Mouse (Mus musculus) adrenal gland, adult 18-20 months (tissue): Measurements from ENCODE around the gene Tesmin. TPM values are rescaled to one million over a fixed set of nuclear protein-coding genes. Genes with fewer than 3 reads are reported as not detected.

Experiments
- DNase-seq, 2 experiments: peaks; one replicate each; pipeline ENCODE4 v3.0.0; 2021 to 2022; ENCODE audit warnings: low spot score in 2 of 2
- total RNA-seq, 2 experiments: library from RNA; stranded (reverse); gene quantifications; 1 replicate in 1 of 2; 2 replicates in 1 of 2; pipeline ENCODE4 v1.2.3; 2021

Tesmin gene
- total RNA-seq, 2 experiments from 2014 or later, result 0.17 to 0.26 TPM

- DNase-seq, result no peak
Observed at GRCm38 (mm10) chr19:3392384-3392783, 3.7 kb downstream of the Tesmin start.

DNA sequence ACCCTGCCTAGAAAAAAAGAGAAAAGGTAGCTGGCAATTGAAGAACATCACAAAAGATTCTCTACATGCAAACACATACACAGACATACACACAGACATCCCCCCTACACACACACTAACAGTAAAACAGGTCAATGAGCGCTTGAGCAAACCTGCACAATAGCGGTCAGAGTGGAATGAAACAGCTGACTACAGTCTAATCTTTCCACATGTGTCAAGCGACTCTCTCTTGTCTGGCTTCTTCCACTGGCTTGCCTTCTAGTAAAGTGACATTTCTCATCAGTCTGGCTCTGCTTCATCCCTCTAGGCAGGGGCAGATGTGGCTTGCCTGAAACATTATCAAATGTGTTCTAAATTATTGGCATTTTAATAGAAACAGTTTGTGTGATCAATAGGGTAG is 5.6 kb downstream of the Tesmin start:
- no peak for DNase-seq

- DNase-seq, result no peak
Observed at GRCm38 (mm10) chr19:3400057-3400456, 11.4 kb downstream of the Tesmin start.

DNA sequence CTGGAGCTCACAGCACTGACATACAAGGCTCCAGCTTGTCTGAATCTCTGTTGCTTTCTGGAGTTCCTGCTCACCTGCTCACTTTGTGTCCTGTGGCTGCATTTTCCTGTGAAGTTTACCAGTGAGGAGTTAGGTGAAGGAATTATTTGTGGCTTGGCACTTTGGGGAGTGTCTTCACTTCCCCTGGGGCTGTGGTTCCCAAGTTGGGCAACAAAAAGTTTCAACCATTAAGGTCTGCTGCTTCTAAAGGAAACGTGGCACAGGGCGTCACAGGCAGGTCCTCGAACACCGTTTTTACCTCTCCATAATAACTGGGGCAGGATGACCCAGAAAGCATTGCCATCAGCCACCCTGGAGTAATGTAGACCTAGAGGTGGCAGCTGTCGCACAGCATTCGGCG is 12.8 kb downstream of the Tesmin start:
- no peak for DNase-seq

DNA sequence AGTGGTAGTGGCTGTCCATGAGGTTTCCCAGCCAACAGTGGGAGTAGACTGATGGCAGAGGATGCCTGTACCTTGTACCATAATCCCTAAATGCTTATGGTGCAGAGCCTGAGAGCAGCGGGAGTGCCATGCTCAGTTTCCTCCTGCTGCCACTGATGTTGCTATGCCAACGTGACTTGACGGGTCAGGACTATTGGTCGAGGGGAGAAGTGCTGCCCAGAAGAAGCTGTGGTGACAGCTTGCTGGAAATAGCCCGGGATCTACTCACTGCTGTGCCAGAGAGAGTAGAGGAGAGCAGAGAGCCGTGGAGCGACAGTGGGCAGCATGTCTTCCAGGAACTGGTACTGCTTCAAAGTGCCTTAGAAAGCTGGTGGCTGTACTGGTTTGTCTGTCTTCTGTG is 13.3 kb downstream of the Tesmin start:
- no peak for DNase-seq

GRCm38 (mm10) chr19:3402390-3402789 is 13.7 kb downstream of the Tesmin start:
- DNase-seq, result no peak

GRCm38 (mm10) chr19:3404030-3404429 is 15.4 kb downstream of the Tesmin start:
- DNase-seq, result no peak

DNA sequence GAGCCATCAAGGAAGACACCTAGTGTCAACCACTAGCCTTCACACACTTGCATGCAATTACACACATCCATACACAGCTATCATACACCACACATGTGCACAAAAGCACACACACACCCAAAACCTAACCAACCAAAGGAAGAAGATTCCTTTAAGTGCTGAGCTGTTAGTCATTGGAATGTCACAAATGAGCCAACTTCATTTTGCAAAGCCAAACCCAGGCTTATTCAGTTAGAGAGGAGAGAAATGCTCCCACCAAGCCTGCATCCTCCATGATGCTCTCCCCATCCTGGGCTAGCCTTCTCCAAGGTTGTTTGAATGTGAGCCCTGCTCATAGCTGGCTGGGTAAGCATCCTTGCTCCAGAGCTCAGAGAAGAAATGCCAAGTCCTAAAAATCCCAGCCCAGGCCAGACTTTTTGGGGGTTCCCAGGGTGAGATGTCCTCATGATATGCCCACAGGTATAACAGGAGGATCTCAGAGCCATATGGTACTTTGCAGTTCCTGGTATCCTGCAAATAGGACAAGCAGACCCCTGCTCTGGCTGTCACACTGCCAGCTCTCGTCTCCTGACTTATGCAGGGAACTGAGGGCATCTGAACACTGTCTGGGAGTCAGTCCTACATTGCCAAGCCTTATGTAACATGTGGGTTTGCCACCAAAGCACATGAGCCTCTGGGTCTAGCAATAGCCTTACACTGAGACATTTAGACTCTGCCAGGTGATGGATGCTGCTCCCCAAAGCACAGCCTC is 17.0 kb downstream of the Tesmin start:
- no peak for DNase-seq

- peak; percentile 36 for DNase-seq
Observed at GRCm38 (mm10) chr19:3414268-3414733, 25.6 kb downstream of the Tesmin start, which contains the start of gene Gal. TSS of gene Gal (minus strand) at chr19:3414544.

DNA sequence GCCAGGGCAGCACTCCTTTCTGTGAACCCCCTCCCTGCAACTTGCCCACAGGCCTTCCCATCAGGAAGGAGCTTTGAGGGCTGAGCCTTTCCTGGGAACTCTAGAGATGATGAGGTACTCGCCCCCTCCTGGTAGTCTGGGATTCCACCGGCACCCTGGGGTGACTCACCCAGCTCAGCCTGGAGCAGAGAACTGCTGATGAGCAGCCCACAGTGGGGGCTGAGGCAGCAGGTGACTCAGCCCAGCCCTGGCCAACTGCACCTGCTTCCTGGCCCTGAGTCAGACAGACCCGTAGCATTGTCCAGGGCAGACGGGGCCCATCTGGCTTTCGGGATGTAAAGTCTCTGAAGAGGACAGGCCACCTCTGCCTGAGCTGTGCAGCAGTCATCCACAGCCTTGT is 30.6 kb downstream of the Tesmin start:
- peak in 1 of 2 experiments; percentile 15 for DNase-seq

- no peak for DNase-seq
Observed at GRCm38 (mm10) chr19:3422488-3422887, 33.8 kb downstream of the Tesmin start.

DNA sequence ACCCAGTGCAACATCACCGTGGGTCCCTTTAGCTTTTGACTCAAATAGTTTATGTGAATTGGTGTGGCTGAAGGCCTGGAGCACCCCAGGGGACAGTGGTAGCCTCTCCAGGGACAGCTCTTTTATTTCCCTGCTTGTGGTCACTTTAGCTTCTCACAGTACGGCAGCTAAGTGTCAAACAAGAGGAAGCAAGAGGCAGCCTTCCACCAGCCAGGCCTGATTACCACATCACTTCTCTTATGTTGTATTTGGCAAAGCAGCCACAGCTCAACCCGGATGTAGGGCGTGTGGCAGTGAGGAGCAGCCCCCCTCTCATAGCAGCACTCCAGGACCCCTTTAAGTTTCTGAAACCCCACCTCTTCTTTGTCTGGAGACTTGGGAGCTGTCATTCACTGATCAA is 34.3 kb downstream of the Tesmin start:
- DNase-seq, result no peak

GRCm38 (mm10) chr19:3424214-3424613 is 35.6 kb downstream of the Tesmin start:
- no peak for DNase-seq

- no peak for DNase-seq
Observed at GRCm38 (mm10) chr19:3428057-3428830, 39.6 kb downstream of the Tesmin start.

DNA sequence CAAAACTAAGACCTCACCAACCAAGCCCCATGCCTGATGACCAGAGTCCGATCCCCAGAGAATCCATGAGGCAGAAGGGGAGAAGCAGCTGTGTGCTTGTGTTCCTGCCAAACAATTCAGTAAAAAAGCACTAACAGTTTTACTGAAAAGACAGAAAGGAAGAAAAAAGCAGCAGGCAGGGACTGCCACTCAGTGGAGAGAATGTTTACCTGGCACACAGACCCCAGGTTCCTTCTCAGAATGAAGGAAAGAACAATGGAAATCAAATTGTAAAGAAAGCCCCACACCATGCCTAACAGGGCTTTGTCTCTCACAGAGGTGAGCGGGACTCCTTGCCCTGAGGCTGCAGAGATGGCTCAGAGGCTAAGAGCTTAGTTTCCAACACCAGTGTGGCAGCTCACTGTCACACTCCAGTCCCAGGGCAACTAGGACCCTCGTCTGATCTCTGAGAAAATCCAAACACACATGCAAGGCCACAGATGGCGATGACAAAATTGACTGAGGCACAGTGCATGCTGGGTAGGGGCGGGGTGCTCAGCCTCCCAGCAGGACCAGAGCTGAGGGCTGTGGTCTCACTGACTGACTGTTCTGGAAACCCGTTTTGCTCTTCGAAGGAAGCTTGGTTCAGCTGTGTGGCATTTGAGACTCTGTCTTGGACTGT is 40.6 kb downstream of the Tesmin start:
- no peak for DNase-seq

- no peak for DNase-seq
Observed at GRCm38 (mm10) chr19:3431066-3431465, 42.4 kb downstream of the Tesmin start.

DNA sequence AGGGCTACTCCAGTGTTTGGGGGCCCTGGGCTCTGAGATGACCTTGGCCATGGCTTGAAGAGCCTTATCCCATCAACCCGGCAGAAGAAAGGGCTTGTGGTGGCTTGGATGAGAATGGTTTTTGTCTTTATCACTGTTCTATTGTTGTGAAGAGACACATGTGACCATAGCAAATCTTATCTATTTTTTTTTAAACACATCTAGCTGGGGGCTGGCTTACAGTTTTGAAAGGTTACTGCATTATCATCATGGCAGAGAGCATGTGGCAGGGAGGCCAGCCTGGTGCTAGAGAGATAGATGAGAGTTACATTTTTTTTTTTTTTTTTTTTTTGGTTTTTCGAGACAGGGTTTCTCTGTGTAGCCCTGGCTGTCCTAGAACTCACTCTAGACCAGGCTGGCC is 43.3 kb downstream of the Tesmin start:
- DNase-seq, result no peak

DNA sequence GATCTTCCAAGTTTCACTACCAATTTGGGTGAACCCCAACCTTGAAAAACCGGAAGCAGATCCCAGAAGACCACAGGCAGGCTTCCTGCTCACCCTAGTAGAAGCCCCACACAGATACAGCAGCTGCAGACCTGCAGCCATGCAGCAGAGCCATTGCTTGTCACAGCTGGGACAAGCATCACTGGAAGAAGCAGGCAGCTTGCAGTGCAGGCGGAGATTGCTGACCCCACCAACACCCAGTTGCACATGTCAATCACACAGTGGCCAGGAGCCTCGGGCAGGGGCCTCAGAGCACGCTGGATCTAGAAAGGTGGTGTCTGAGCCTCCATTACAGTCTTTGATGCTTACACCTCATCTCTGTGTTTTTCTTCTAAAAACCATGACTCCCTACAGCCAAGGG is 45.5 kb downstream of the Tesmin start:
- no peak for DNase-seq

- no peak for DNase-seq
Observed at GRCm38 (mm10) chr19:3434641-3435040, 46.0 kb downstream of the Tesmin start.

GRCm38 (mm10) chr19:3435824-3436223 is 47.2 kb downstream of the Tesmin start:
- no peak for DNase-seq

- DNase-seq, result no peak
Observed at GRCm38 (mm10) chr19:3436840-3437239, 48.2 kb downstream of the Tesmin start.

DNA sequence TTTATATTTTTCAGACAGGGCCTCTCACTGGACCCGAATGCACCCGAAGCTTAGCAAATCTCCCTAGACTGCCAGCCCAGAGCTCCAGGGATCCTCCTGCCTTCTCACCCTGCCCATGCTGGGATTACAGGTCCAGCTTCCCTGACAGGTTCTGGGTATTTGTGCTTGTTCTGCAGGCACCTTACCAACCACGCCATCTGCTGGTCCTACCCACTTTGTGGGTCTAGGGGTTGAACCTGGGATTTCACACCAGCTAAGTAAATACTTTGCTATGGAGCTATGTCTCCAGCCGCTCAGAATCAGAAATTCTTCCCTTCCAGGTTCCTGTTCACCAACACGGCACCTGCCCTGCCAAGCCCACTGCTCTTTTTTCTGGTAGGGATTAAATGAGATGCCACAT is 49.3 kb downstream of the Tesmin start:
- DNase-seq, result no peak
